Mouse (Mus musculus) limb, embryonic 10.5 days (tissue): ENCODE results near the gene Cenpk. TPM values are rescaled to one million over a fixed set of nuclear protein-coding genes. Genes with fewer than 3 reads are reported as not detected.
"Not testable (repeated sequence)": the region's sequence is repeated elsewhere in the genome, so short reads cannot be mapped to it uniquely, and the experiment has no call there.

Experiments
- DNase-seq: peaks from one replicate; pipeline ENCODE4 v3.0.0-alpha.2; 2017; ENCODE audit warnings: low spot score
- H3K27ac ChIP-seq: fragments of 300-500 bp; sonication (generic); 2 replicates; pipeline ENCODE4 v1.5.1; 2016; ENCODE audit warnings: mild to moderate bottlenecking
- H3K27me3 ChIP-seq: fragments of 300-500 bp; sonication (generic); 2 replicates; pipeline ENCODE4 v1.6.1; 2016; ENCODE audit warnings: low read depth, mild to moderate bottlenecking; ENCODE audit not compliant: poor library complexity, severe bottlenecking
- H3K36me3 ChIP-seq: fragments of 300-500 bp; sonication (generic); 2 replicates; pipeline ENCODE4 v1.6.1; 2016; ENCODE audit warnings: mild to moderate bottlenecking, moderate library complexity
- H3K4me1 ChIP-seq: fragments of 300-500 bp; sonication (generic); 2 replicates; pipeline ENCODE4 v1.6.1; 2016
- H3K4me3 ChIP-seq: fragments of 300-500 bp; sonication (generic); 2 replicates; pipeline ENCODE4 v1.5.1; 2016; ENCODE audit warnings: mild to moderate bottlenecking, moderate library complexity
- H3K9me3 ChIP-seq: fragments of 300-500 bp; sonication (generic); replicated peaks from 2 replicates; pipeline ENCODE4 v1.6.1; 2016; ENCODE audit warnings: mild to moderate bottlenecking
- WGBS: fragments of 180-500 bp; shearing (Covaris S2); methylation state at CpG from one replicate; pipeline ENCODE4 v1.1.7; 2016; 5-methylcytosine and 5-hydroxymethylcytosine counted together
- polyA plus RNA-seq: library from polyadenylated mRNA; unstranded; fragments of >200 nt; fragmentation: Nextera tagmentation; extraction: Ambion mirVana; gene quantifications from 2 replicates; pipeline ENCODE4 v1.2.1, GENCODE M21; 2016

Gene Cenpk
- polyA plus RNA-seq, result 92.0 and 92.9 TPM in 2 replicates

GRCm38 (mm10) chr13:104228384-104229066 lies at the start of gene Cenpk, which contains the start of gene Ppwd1:
Gene Cenpk (plus strand): TSS chr13:104228611.
Gene Ppwd1 (minus strand): TSS chr13:104228843.
- no peaks in the 10 kb centered on the region for H3K27me3 ChIP-seq
- H3K36me3 ChIP-seq, result peaks cover 34% of the 10 kb centered on the region
- DNase-seq, result peak; percentile 98
- H3K4me3 ChIP-seq, result peak within 1 kb of the TSS; percentile 84
- peak within 1 kb of the TSS; percentile 97 for H3K27ac ChIP-seq
- under 1% methylated on average over 55 of the region's 55 CpGs for WGBS
- no peaks in the 10 kb centered on the region for H3K9me3 ChIP-seq
- peaks cover 16% of the 10 kb centered on the region for H3K4me1 ChIP-seq

- under 1% methylated on average over 38 of the region's 38 CpGs for WGBS
- Histone ChIP-seq H3K27ac (peak within 1 kb of the TSS; percentile 88), H3K36me3 (peaks cover 47% of the 10 kb centered on the region), H3K4me1 (peaks cover 15% of the 10 kb centered on the region), H3K27me3 (no peaks in the 10 kb centered on the region), H3K4me3 (peak within 1 kb of the TSS; percentile 64), H3K9me3 (no peaks in the 10 kb centered on the region)
- DNase-seq, result peak; percentile 96
These were observed 49.7 kb upstream of the Cenpk start, which contains the start of gene Trim23 for GRCm38 (mm10) chr13:104178650-104179121. Gene Trim23 (plus strand): TSS chr13:104178797.

- Histone ChIP-seq H3K27ac (peak overlapping the region; percentile 88), H3K4me3 (peak overlapping the region; percentile 64), H3K27me3 (no peaks in the 10 kb centered on the region), H3K9me3 (no peaks in the 10 kb centered on the region), H3K4me1 (peaks cover 15% of the 10 kb centered on the region), H3K36me3 (peaks cover 50% of the 10 kb centered on the region)
- 25% methylated on average over 13 of the region's 13 CpGs for WGBS
- no peak for DNase-seq
These were observed 49.1 kb upstream of the Cenpk start for GRCm38 (mm10) chr13:104179176-104179888.

- Histone ChIP-seq H3K4me3 (no peak overlapping the region), H3K4me1 (no peaks in the 10 kb centered on the region), H3K27me3 (no peaks in the 10 kb centered on the region), H3K27ac (no peak overlapping the region), H3K36me3 (peaks cover 79% of the 10 kb centered on the region), H3K9me3 (no peaks in the 10 kb centered on the region)
- DNase-seq, result no peak
- WGBS, result 92% methylated on average over 4 of the region's 4 CpGs
These were observed 41.1 kb upstream of the Cenpk start for GRCm38 (mm10) chr13:104187357-104187756.

- not testable (repeated sequence) for H3K4me1 ChIP-seq, H3K9me3 ChIP-seq, H3K27ac ChIP-seq, DNase-seq, H3K27me3 ChIP-seq, H3K4me3 ChIP-seq
- H3K36me3 ChIP-seq, result peaks cover 73% of the 10 kb centered on the region
These were observed 32.5 kb upstream of the Cenpk start for GRCm38 (mm10) chr13:104195891-104196290.

GRCm38 (mm10) chr13:104204313-104204712 lies 24.1 kb upstream of the Cenpk start:
- DNase-seq, result no peak
- Histone ChIP-seq H3K4me3 (no peak overlapping the region), H3K9me3 (no peaks in the 10 kb centered on the region), H3K36me3 (peaks cover 68% of the 10 kb centered on the region), H3K27ac (no peak overlapping the region), H3K27me3 (no peaks in the 10 kb centered on the region), H3K4me1 (no peaks in the 10 kb centered on the region)
- WGBS, result 81% methylated on average over 1 of the region's 1 CpGs

GRCm38 (mm10) chr13:104227478-104227877 lies 933 bp upstream of the Cenpk start:
- Histone ChIP-seq H3K4me1 (peaks cover 16% of the 10 kb centered on the region), H3K4me3 (peak overlapping the region; percentile 84), H3K9me3 (no peaks in the 10 kb centered on the region), H3K36me3 (peaks cover 34% of the 10 kb centered on the region), H3K27ac (no peak overlapping the region; the same call in 1 of the 2 replicates), H3K27me3 (no peaks in the 10 kb centered on the region)
- DNase-seq, result no peak
- WGBS, result 79% methylated on average over 3 of the region's 3 CpGs

GRCm38 (mm10) chr13:104229181-104229580 lies 770 bp downstream of the Cenpk start:
- no peaks in the 10 kb centered on the region for H3K27me3 ChIP-seq
- no peaks in the 10 kb centered on the region for H3K9me3 ChIP-seq
- 14% methylated on average over 15 of the region's 15 CpGs for WGBS
- peak overlapping the region; percentile 84 for H3K4me3 ChIP-seq
- DNase-seq, result no peak
- peaks cover 16% of the 10 kb centered on the region for H3K4me1 ChIP-seq
- peaks cover 36% of the 10 kb centered on the region for H3K36me3 ChIP-seq
- peak overlapping the region; percentile 97 for H3K27ac ChIP-seq

- 94% methylated on average over 3 of the region's 3 CpGs for WGBS
- Histone ChIP-seq H3K27me3 (no peaks in the 10 kb centered on the region), H3K4me1 (no peaks in the 10 kb centered on the region), H3K36me3 (no peaks in the 10 kb centered on the region), H3K4me3 (no peak overlapping the region), H3K27ac (no peak overlapping the region), H3K9me3 (no peaks in the 10 kb centered on the region)
- DNase-seq, result no peak
These were observed 30.6 kb downstream of the Cenpk start for GRCm38 (mm10) chr13:104258997-104259396.

- H3K4me3 ChIP-seq, result peak overlapping the region; percentile 54; the same call in 1 of the 2 replicates
- no peaks in the 10 kb centered on the region for H3K9me3 ChIP-seq
- peaks cover 21% of the 10 kb centered on the region for H3K4me1 ChIP-seq
- H3K27me3 ChIP-seq, result no peaks in the 10 kb centered on the region
- DNase-seq, result no peak
- no peak overlapping the region for H3K27ac ChIP-seq
- no peaks in the 10 kb centered on the region for H3K36me3 ChIP-seq
- 3% methylated on average over 2 of the region's 2 CpGs for WGBS
These were observed 56.6 kb downstream of the Cenpk start for GRCm38 (mm10) chr13:104285031-104285431.

- Histone ChIP-seq H3K9me3 (no peaks in the 10 kb centered on the region), H3K4me3 (peak overlapping the region; percentile 54), H3K36me3 (no peaks in the 10 kb centered on the region), H3K27ac (peak overlapping the region; percentile 84), H3K27me3 (no peaks in the 10 kb centered on the region), H3K4me1 (peaks cover 21% of the 10 kb centered on the region)
- WGBS, result 4% methylated on average over 10 of the region's 10 CpGs
- peak; percentile 30 for DNase-seq
These were observed 57.4 kb downstream of the Cenpk start for GRCm38 (mm10) chr13:104285737-104286311.

GRCm38 (mm10) chr13:104286336-104286735 lies 57.9 kb downstream of the Cenpk start:
- H3K9me3 ChIP-seq, result no peaks in the 10 kb centered on the region
- 4% methylated on average over 4 of the region's 4 CpGs for WGBS
- DNase-seq, result no peak

GRCm38 (mm10) chr13:104286897-104287309 lies 58.5 kb downstream of the Cenpk start:
- Histone ChIP-seq H3K27me3 (no peaks in the 10 kb centered on the region), H3K27ac (peak overlapping the region; percentile 84), H3K4me3 (peak overlapping the region; percentile 54), H3K9me3 (no peaks in the 10 kb centered on the region), H3K36me3 (no peaks in the 10 kb centered on the region), H3K4me1 (peaks cover 21% of the 10 kb centered on the region)
- DNase-seq, result peak; percentile 88
- WGBS, result 0% methylated on average over 10 of the region's 10 CpGs

More at GRCm38 (mm10) chr13:104286336-104286735, 57.9 kb downstream of the Cenpk start:
- H3K4me1 ChIP-seq, result peaks cover 21% of the 10 kb centered on the region
- H3K27me3 ChIP-seq, result no peaks in the 10 kb centered on the region
- H3K36me3 ChIP-seq, result no peaks in the 10 kb centered on the region
- H3K4me3 ChIP-seq, result peak overlapping the region; percentile 54
- peak overlapping the region; percentile 84 for H3K27ac ChIP-seq
